Mouse (Mus musculus) kidney, embryonic 14.5 days (tissue): ENCODE measurements around the gene Mtfmt. TPM values are rescaled to one million over a fixed set of nuclear protein-coding genes. Genes with fewer than 3 reads are reported as not detected.

Experiments
- ATAC-seq: fragments of 200-750 bp; cut with Nextera tagmentation; 2 replicates; pipeline ENCODE4 v1.8.0; 2017; ENCODE audit warnings: moderate number of reproducible peaks, mild to moderate bottlenecking, moderate TSS enrichment, moderate library complexity; ENCODE audit not compliant: low FRiP score, low TSS enrichment
- H3K27ac ChIP-seq: fragments of 300-500 bp; sonication (generic); 2 replicates; pipeline ENCODE4 v1.5.1; 2014; ENCODE audit warnings: low read depth, mild to moderate bottlenecking, low read length, moderate library complexity, mixed read lengths
- H3K27me3 ChIP-seq: fragments of 300-500 bp; sonication (generic); 2 replicates; pipeline ENCODE4 v1.6.1; 2014; ENCODE audit warnings: mild to moderate bottlenecking, low read length; ENCODE audit not compliant: control insufficient read depth, insufficient read depth
- H3K36me3 ChIP-seq: fragments of 300-500 bp; sonication (generic); 2 replicates; pipeline ENCODE4 v1.6.1; 2014; ENCODE audit warnings: low read length, mixed read lengths; ENCODE audit not compliant: control insufficient read depth, insufficient read depth
- H3K4me1 ChIP-seq: fragments of 300-500 bp; sonication (generic); 2 replicates; pipeline ENCODE4 v1.6.1; 2014; ENCODE audit warnings: low read length, mixed read lengths; ENCODE audit not compliant: control insufficient read depth, insufficient read depth
- H3K4me2 ChIP-seq: fragments of 300-500 bp; sonication (generic); replicated peaks from 2 replicates; pipeline ENCODE4 v1.6.1; 2014; ENCODE audit warnings: low read depth, mild to moderate bottlenecking, low read length
- H3K4me3 ChIP-seq: fragments of 300-500 bp; sonication (generic); 2 replicates; pipeline ENCODE4 v1.5.1; 2014; ENCODE audit warnings: mild to moderate bottlenecking, low read length
- H3K9ac ChIP-seq: fragments of 300-500 bp; sonication (generic); 2 replicates; pipeline ENCODE4 v1.6.1; 2014; ENCODE audit warnings: low read depth, mild to moderate bottlenecking, low read length, moderate library complexity
- H3K9me3 ChIP-seq: fragments of 300-500 bp; sonication (generic); 2 replicates; pipeline ENCODE4 v1.6.1; 2016; ENCODE audit warnings: low read length; ENCODE audit not compliant: control insufficient read depth
- WGBS: fragments of 180-500 bp; shearing (Covaris S2); extraction: QIAGEN DNeasy Blood & Tissue Kit; methylation state at CpG from one replicate; pipeline ENCODE4 v1.1.7; 2014; 5-methylcytosine and 5-hydroxymethylcytosine counted together
- polyA plus RNA-seq: library from polyadenylated mRNA; unstranded; fragments of >200 nt; fragmentation: Nextera tagmentation; extraction: Ambion mirVana; gene quantifications from 2 replicates; pipeline ENCODE4 v1.2.1, GENCODE M21; 2014

Mtfmt gene
- 18.1 and 22.0 TPM in 2 replicates for polyA plus RNA-seq

GRCm38 (mm10) chr9:65435671-65436301, at the start of gene Mtfmt:
Gene Mtfmt (plus strand): TSS chr9:65435782.
- Histone ChIP-seq H3K27me3 (no peaks in the 10 kb centered on the region), H3K9me3 (no peaks in the 10 kb centered on the region), H3K36me3 (peaks cover 11% of the 10 kb centered on the region), H3K4me3 (peak within 1 kb of the TSS; percentile 94), H3K4me1 (peaks cover 6% of the 10 kb centered on the region), H3K9ac (peak within 1 kb of the TSS; percentile 81), H3K4me2 (peak within 1 kb of the TSS; percentile 66), H3K27ac (0 out of 2 replicates have a peak within 1 kb of the TSS, but pooled peaks have one; percentile 42)
- under 1% methylated on average over 54 of the region's 54 CpGs for WGBS
- ATAC-seq: peak; percentile 93

GRCm38 (mm10) chr9:65386373-65387140, 49.0 kb upstream of the Mtfmt start:
- Histone ChIP-seq H3K4me1 (peaks cover 14% of the 10 kb centered on the region; the same call in 1 of the 2 replicates), H3K36me3 (no peaks in the 10 kb centered on the region), H3K9ac (no peak overlapping the region), H3K4me2 (no peak overlapping the region), H3K4me3 (no peak overlapping the region), H3K27me3 (peaks cover 17% of the 10 kb centered on the region), H3K27ac (peak overlapping the region; percentile 60), H3K9me3 (no peaks in the 10 kb centered on the region)
- ATAC-seq: peak; percentile 84
- WGBS: 12% methylated on average over 8 of the region's 8 CpGs

GRCm38 (mm10) chr9:65390752-65391612, 44.6 kb upstream of the Mtfmt start:
- H3K4me3 ChIP-seq: peak overlapping the region; percentile 42
- WGBS: 21% methylated on average over 80 of the region's 96 CpGs
- peak; percentile 59; the same call in 1 of the 2 replicates for ATAC-seq
- H3K9ac ChIP-seq: peak overlapping the region; percentile 56
- H3K4me2 ChIP-seq: peak overlapping the region; percentile 75
- H3K27ac ChIP-seq: no peak overlapping the region
- peaks cover 23% of the 10 kb centered on the region for H3K27me3 ChIP-seq
- H3K36me3 ChIP-seq: no peaks in the 10 kb centered on the region
- no peaks in the 10 kb centered on the region for H3K9me3 ChIP-seq
- H3K4me1 ChIP-seq: peaks cover 11% of the 10 kb centered on the region; the same call in 1 of the 2 replicates

- peaks cover 10% of the 10 kb centered on the region; the same call in 1 of the 2 replicates for H3K4me1 ChIP-seq
- no peak within 1 kb of the TSS for H3K27ac ChIP-seq
- ATAC-seq: no peak
- peak within 1 kb of the TSS; percentile 42 for H3K4me3 ChIP-seq
- H3K9ac ChIP-seq: peak within 1 kb of the TSS; percentile 56
- no peaks in the 10 kb centered on the region for H3K9me3 ChIP-seq
- peaks cover 23% of the 10 kb centered on the region for H3K27me3 ChIP-seq
- 33% methylated on average over 8 of the region's 8 CpGs for WGBS
- peak within 1 kb of the TSS; percentile 75 for H3K4me2 ChIP-seq
- no peaks in the 10 kb centered on the region for H3K36me3 ChIP-seq
Measured at GRCm38 (mm10) chr9:65391613-65391964, 44.0 kb upstream of the Mtfmt start, which contains the start of gene Kbtbd13. Gene Kbtbd13 (minus strand): TSS chr9:65391652.

DNA sequence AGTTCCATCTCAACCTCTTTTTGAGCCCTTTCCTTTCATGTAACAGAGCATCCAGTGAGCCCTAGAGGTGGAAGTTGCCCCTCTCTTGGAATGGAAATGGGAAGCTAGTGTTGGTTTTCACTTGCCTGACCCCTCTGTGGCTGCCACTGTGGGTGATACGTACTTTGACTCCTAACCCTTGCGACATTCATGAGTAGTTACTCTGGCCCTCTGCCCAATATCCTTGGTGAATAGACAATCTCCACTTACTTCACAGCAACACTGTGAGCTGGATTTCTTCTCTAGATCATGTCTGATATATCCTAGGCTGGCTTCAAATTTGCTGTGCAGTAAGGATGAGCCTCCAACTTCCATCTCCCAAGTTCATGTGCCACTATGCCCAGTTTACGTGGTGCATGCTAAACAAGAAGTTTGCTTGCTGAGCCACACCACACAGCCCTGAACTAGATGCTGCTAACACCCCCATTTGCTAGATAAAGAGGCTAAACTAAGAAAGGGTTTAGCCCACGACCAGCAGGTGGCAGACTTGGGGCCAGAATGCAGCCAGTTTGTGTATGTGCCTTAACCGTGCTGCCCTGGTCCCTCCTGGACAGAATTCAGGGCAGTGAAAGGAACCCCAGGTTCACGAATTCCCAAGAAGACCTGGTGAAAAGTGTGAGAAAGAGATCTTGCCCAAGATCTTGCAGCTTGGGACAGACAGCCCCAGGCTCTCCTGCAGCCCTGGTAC, 42.8 kb upstream of the Mtfmt start:
- WGBS: 27% methylated on average over 6 of the region's 6 CpGs
- Histone ChIP-seq H3K9me3 (no peaks in the 10 kb centered on the region), H3K36me3 (no peaks in the 10 kb centered on the region), H3K4me3 (no peak overlapping the region), H3K9ac (no peak overlapping the region), H3K27ac (no peak overlapping the region), H3K4me1 (peaks cover 2% of the 10 kb centered on the region; the same call in 1 of the 2 replicates), H3K27me3 (peaks cover 23% of the 10 kb centered on the region), H3K4me2 (no peak overlapping the region)
- peak; percentile 29; the same call in 1 of the 2 replicates for ATAC-seq

DNA sequence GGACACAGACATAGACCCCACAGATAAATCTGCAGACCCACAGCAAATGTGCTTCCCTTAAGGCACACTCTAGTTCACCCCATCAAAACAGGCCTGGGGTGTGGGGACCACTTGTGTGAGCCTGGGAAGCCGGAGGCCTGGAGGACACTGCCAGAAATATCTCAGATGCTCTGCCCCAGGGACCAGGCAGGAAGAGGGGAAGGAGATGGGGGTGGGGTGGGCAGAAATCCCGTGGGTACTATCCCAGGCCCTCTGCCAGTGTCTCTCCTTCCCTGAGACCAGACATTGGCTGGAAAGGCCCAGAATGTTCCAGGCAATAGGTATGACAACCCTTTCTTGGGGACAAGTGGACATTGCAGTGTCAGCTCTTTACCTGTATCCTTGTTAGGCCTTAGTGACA, 42.0 kb upstream of the Mtfmt start:
- Histone ChIP-seq H3K36me3 (no peaks in the 10 kb centered on the region), H3K9me3 (no peaks in the 10 kb centered on the region), H3K27ac (no peak overlapping the region), H3K4me2 (no peak overlapping the region), H3K9ac (no peak overlapping the region), H3K27me3 (peaks cover 23% of the 10 kb centered on the region), H3K4me3 (no peak overlapping the region), H3K4me1 (peaks cover 2% of the 10 kb centered on the region; the same call in 1 of the 2 replicates)
- WGBS: 54% methylated on average over 2 of the region's 2 CpGs
- no peak for ATAC-seq

GRCm38 (mm10) chr9:65394360-65394759, 41.2 kb upstream of the Mtfmt start:
- peaks cover 23% of the 10 kb centered on the region for H3K27me3 ChIP-seq
- ATAC-seq: no peak
- WGBS: 61% methylated on average over 2 of the region's 2 CpGs

GRCm38 (mm10) chr9:65398279-65398678, 37.3 kb upstream of the Mtfmt start, which contains the start of gene Rasl12:
Gene Rasl12 (plus strand): TSS chr9:65398506.
- Histone ChIP-seq H3K4me3 (peak within 1 kb of the TSS; percentile 57), H3K27ac (no peak within 1 kb of the TSS), H3K4me1 (no peaks in the 10 kb centered on the region), H3K4me2 (peak within 1 kb of the TSS; percentile 74), H3K36me3 (no peaks in the 10 kb centered on the region), H3K9me3 (no peaks in the 10 kb centered on the region), H3K27me3 (no peaks in the 10 kb centered on the region), H3K9ac (peak within 1 kb of the TSS; percentile 59)
- WGBS: under 1% methylated on average over 24 of the region's 24 CpGs
- ATAC-seq: peak; percentile 90

More at GRCm38 (mm10) chr9:65394360-65394759, 41.2 kb upstream of the Mtfmt start:
- Histone ChIP-seq H3K4me3 (no peak overlapping the region), H3K4me1 (peaks cover 2% of the 10 kb centered on the region; the same call in 1 of the 2 replicates), H3K27ac (no peak overlapping the region), H3K9me3 (no peaks in the 10 kb centered on the region), H3K9ac (no peak overlapping the region), H3K36me3 (no peaks in the 10 kb centered on the region), H3K4me2 (no peak overlapping the region)
